10 mouse cellular contexts compared by ENCODE assay signal in genomic region chr15:10671868-10672267, GRCm38 (mm10). TPM values are rescaled to one million over a fixed set of nuclear protein-coding genes. Genes with fewer than 3 reads are reported as not detected.
DNase-seq lines count a peak whose midpoint lies in the region; ATAC-seq and TF ChIP-seq lines count a peak whose summit lies in the region.
"Had no signal": no experiment of that assay in that cellular context is flagged by ENCODE, and none has a peak within 500 bp of the region (broad histone marks: within the 10 kb centered on the region; RNA-seq: fewer than 3 reads in every experiment).

No protein-coding gene starts in this region.

- TF ChIP-seq CTCF in liver, postnatal 0 days (IDR thresholded peaks at IDR 0.05; ENCODE audit: low read depth), result no peak
- no peak for TF ChIP-seq CTCF in embryonic fibroblast, embryonic 13.5 days (IDR thresholded peaks at IDR 0.05; ENCODE audit: borderline replicate concordance, insufficient read depth, low read length)

- no peaks in the 10 kb centered on the region for H3K36me3 ChIP-seq in liver, postnatal 0 days (replicated peaks; ENCODE audit: insufficient read depth, low read length)
- H3K36me3 ChIP-seq in heart, embryonic 16.5 days (ENCODE audit: control insufficient read depth, insufficient read depth), result no peaks in the 10 kb centered on the region
- peaks cover 12% of the 10 kb centered on the region for H3K36me3 ChIP-seq in myocyte (ENCODE audit: control insufficient read depth, insufficient read depth)
- H3K36me3 ChIP-seq in hindbrain, embryonic 14.5 days (replicated peaks; ENCODE audit: control insufficient read depth, insufficient read depth), result no peaks in the 10 kb centered on the region
- H3K36me3 ChIP-seq: forebrain, embryonic 15.5 days; G1E; neural tube, embryonic 12.5 days had no signal

- H3K4me2 ChIP-seq in liver, postnatal 0 days (ENCODE audit: low read depth, low read length), result no peak overlapping the region
- H3K4me2 ChIP-seq in heart, embryonic 16.5 days (ENCODE audit: low read depth, low read length), result no peak overlapping the region
- H3K4me2 ChIP-seq in myocyte (ENCODE audit: low read depth), result no peak overlapping the region
- H3K4me2 ChIP-seq in hindbrain, embryonic 14.5 days (replicated peaks), result no peak overlapping the region
- H3K4me2 ChIP-seq: forebrain, embryonic 15.5 days; neural tube, embryonic 12.5 days had no signal

- no peak for DNase-seq in liver, postnatal 0 days
- DNase-seq in liver, result no peak
- DNase-seq in cerebellum, postnatal 14 days, result no peak
- DNase-seq in hindbrain, embryonic 14.5 days (ENCODE audit: low spot score), result no peak

- no peak overlapping the region for H3K27ac ChIP-seq in liver, postnatal 0 days (ENCODE audit: low read depth)
- H3K27ac ChIP-seq in embryonic fibroblast, embryonic 13.5 days (ENCODE audit: insufficient read depth, low read length), result peak overlapping the region; percentile 84
- peak overlapping the region; percentile 2; the same call in 1 of the 2 replicates for H3K27ac ChIP-seq in heart, embryonic 16.5 days (ENCODE audit: low read length)
- H3K27ac ChIP-seq in hindbrain, embryonic 14.5 days, result no peak overlapping the region
- H3K27ac ChIP-seq: forebrain, embryonic 15.5 days; neural tube, embryonic 12.5 days had no signal

- 0 out of 2 replicates have a peak, but pooled peaks cover 10% of the 10 kb centered on the region for H3K4me1 ChIP-seq in liver, postnatal 0 days (ENCODE audit: insufficient read depth)
- H3K4me1 ChIP-seq in embryonic fibroblast, embryonic 13.5 days (ENCODE audit: control insufficient read depth, insufficient read depth, low read length), result peaks cover 22% of the 10 kb centered on the region
- H3K4me1 ChIP-seq in heart, embryonic 16.5 days (ENCODE audit: control insufficient read depth, insufficient read depth, low read length), result peaks cover 10% of the 10 kb centered on the region
- H3K4me1 ChIP-seq in hindbrain, embryonic 14.5 days (replicated peaks; ENCODE audit: control insufficient read depth, insufficient read depth, low read length), result no peaks in the 10 kb centered on the region

- peaks cover 88% of the 10 kb centered on the region for H3K79me2 ChIP-seq in myocyte (ENCODE audit: control insufficient read depth, insufficient read depth)

- no peak overlapping the region for H3K9ac ChIP-seq in liver, postnatal 0 days (replicated peaks)
- H3K9ac ChIP-seq in heart, embryonic 16.5 days (ENCODE audit: low read length), result no peak overlapping the region
- no peak overlapping the region for H3K9ac ChIP-seq in hindbrain, embryonic 14.5 days
- H3K9ac ChIP-seq: forebrain, embryonic 15.5 days; neural tube, embryonic 12.5 days had no signal

- peak; percentile 71 for ATAC-seq in liver, postnatal 0 days
- ATAC-seq in heart, embryonic 16.5 days (replicated peaks; ENCODE audit: extremely low read depth, insufficient read depth, low FRiP score), result peak; percentile 41; the same call in 1 of the 2 replicates
- no peak for ATAC-seq in hindbrain, embryonic 14.5 days (ENCODE audit: low FRiP score)
- ATAC-seq: forebrain, embryonic 15.5 days had no signal

- H3ac ChIP-seq in myocyte (ENCODE audit: control insufficient read depth, insufficient read length), result no peak overlapping the region

- no peak for TF ChIP-seq EP300 in liver, postnatal 0 days (IDR thresholded peaks at IDR 0.05; ENCODE audit: low read depth)

- WGBS in liver, postnatal 0 days (ENCODE audit: insufficient replicate concordance), result 59% methylated on average over 4 of the region's 4 CpGs
- 50% methylated on average over 4 of the region's 4 CpGs for WGBS in heart, embryonic 16.5 days
- WGBS in hindbrain, embryonic 14.5 days, result 84% methylated on average over 4 of the region's 4 CpGs

- TF ChIP-seq POLR2A in embryonic fibroblast, embryonic 13.5 days (IDR thresholded peaks at IDR 0.05; ENCODE audit: low read depth, low read length), result no peak
- TF ChIP-seq POLR2A in myocyte (IDR thresholded peaks at IDR 0.05; ENCODE audit: insufficient read length, low read depth), result no peak

- no peaks in the 10 kb centered on the region for H3K27me3 ChIP-seq in liver, postnatal 0 days (ENCODE audit: insufficient read depth, low read length)
- peaks cover 12% of the 10 kb centered on the region for H3K27me3 ChIP-seq in heart, embryonic 16.5 days (ENCODE audit: control insufficient read depth, insufficient read depth, low read length)
- H3K27me3 ChIP-seq in myocyte (ENCODE audit: control insufficient read depth, insufficient read depth, insufficient read length), result no peaks in the 10 kb centered on the region
- H3K27me3 ChIP-seq in hindbrain, embryonic 14.5 days (ENCODE audit: control insufficient read depth, insufficient read depth, low read length), result no peaks in the 10 kb centered on the region
- H3K27me3 ChIP-seq: forebrain, embryonic 15.5 days; neural tube, embryonic 12.5 days had no signal

- no peak overlapping the region for H3K4me3 ChIP-seq in liver, postnatal 0 days (ENCODE audit: low read depth, low read length)
- H3K4me3 ChIP-seq in embryonic fibroblast, embryonic 13.5 days (ENCODE audit: insufficient read depth, low read length), result no peak overlapping the region
- H3K4me3 ChIP-seq in heart, embryonic 16.5 days (ENCODE audit: low read length), result no peak overlapping the region
- H3K4me3 ChIP-seq in myocyte, result no peak overlapping the region
- H3K4me3 ChIP-seq in hindbrain, embryonic 14.5 days (replicated peaks; ENCODE audit: low read length), result no peak overlapping the region
- H3K4me3 ChIP-seq: forebrain, embryonic 15.5 days; neural tube, embryonic 12.5 days had no signal

- no peaks in the 10 kb centered on the region for H3K9me3 ChIP-seq in liver, postnatal 0 days (ENCODE audit: low read length)
- H3K9me3 ChIP-seq in heart, embryonic 16.5 days (replicated peaks; ENCODE audit: control insufficient read depth, low read length), result no peaks in the 10 kb centered on the region
- no peaks in the 10 kb centered on the region for H3K9me3 ChIP-seq in hindbrain, embryonic 14.5 days (ENCODE audit: control insufficient read depth, low read length)
- H3K9me3 ChIP-seq: forebrain, embryonic 15.5 days; G1E; neural tube, embryonic 12.5 days had no signal

TF ChIP-seq in myocyte, 11 proteins besides CTCF, POLR2A, EP300 and RAD21:
- TF ChIP-seq MYOG (IDR thresholded peaks at IDR 0.05; ENCODE audit: control insufficient read depth in 1 of 3, insufficient read depth in 1 of 3, insufficient read length in 2 of 3, low read depth in 2 of 3) (no peak), MYOD1 (IDR thresholded peaks at IDR 0.05; ENCODE audit: control insufficient read depth in 1 of 3, insufficient read length in 2 of 3, low read depth in 2 of 3) (no peak), POLR2AphosphoS2 (IDR thresholded peaks at IDR 0.05; ENCODE audit: insufficient read length, low read depth) (no peak), CEBPB (IDR thresholded peaks at IDR 0.05; ENCODE audit: insufficient read depth, poor library complexity, severe bottlenecking) (peak; percentile 78), TCF12 (IDR thresholded peaks at IDR 0.05; ENCODE audit: insufficient read depth, poor library complexity, severe bottlenecking) (no peak), REST (IDR thresholded peaks at IDR 0.05; ENCODE audit: insufficient read depth, insufficient read length) (no peak)

RNA-seq across cellular contexts. Expression of gene Rai14, which starts 42.6 kb away (rescaled TPM):
- polyA plus RNA-seq in liver, postnatal 0 days (2015; fragmentation: Nextera tagmentation; extraction: Ambion mirVana), result 4.8 and 5.4 TPM in 2 replicates
- 134 and 136 TPM in 2 replicates for polyA plus RNA-seq in embryonic fibroblast, embryonic 13.5 days (2011; ENCODE audit: insufficient read length, low read depth, missing spikeins)
- 12.7 and 16.7 TPM in 2 replicates for polyA plus RNA-seq in heart, embryonic 16.5 days (2015; fragmentation: Nextera tagmentation; extraction: Ambion mirVana)
- 27.4 TPM for polyA plus RNA-seq in myocyte (2012; fragmentation: generic; extraction: Trizol)
- 11.6 and 12.9 TPM in 2 replicates for polyA plus RNA-seq in hindbrain, embryonic 14.5 days (2014; fragmentation: Nextera tagmentation; extraction: Ambion mirVana)
- polyA plus RNA-seq: G1E had no signal

Comparison
In these comparisons a context has a peak if more than half of its experiments do, and no peak if none do; other contexts are left out.
1. H3K27ac ChIP-seq: peak in embryonic fibroblast, embryonic 13.5 days (single experiment) and heart, embryonic 16.5 days (single experiment); none in liver, postnatal 0 days (single experiment) and hindbrain, embryonic 14.5 days (single experiment).